Mouse (Mus musculus): ENCODE results near the gene Paqr4.

DNA sequence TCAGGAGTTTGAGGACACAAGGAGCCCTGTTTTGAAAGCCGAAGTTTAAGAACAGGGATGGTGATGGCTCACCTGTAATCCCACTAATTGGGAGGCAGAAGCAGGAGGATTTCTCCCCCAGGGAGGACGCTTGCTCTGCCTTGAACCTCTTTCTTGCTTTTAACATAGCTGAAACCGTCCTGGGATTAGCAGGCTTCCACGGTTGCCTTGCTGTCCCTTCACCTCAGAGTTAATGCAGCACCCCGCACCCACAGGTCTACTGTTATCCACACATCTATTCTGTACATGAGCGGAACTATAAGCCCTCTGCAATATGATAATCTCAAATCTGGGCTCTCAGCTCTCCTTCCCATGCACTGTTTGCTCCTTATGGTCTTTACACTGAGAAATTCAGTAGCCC is 33.0 kb upstream of the Paqr4 start:
- no peak for TF ChIP-seq POLR2A (IDR thresholded peaks at IDR 0.05; ENCODE audit: borderline replicate concordance, control insufficient read depth, low read depth, low read length)
- TF ChIP-seq CTCF (IDR thresholded peaks at IDR 0.05; ENCODE audit: control insufficient read depth, insufficient read depth, low read length) = no peak

Measured in bone marrow, adult 2 months (tissue).